Mouse (Mus musculus) liver, adult 2 months (tissue): ENCODE results near the gene Foxq1.

Experiments used
- CTCF ChIP-seq: fragments of 200-500 bp; IDR thresholded peaks from 2 replicates; pipeline ENCODE4 v1.5.1; 2011; ENCODE audit warnings: low read depth, low read length, control low read depth
- POLR2A ChIP-seq: fragments of 200-500 bp; IDR thresholded peaks from 2 replicates; pipeline ENCODE4 v1.6.1; 2011; ENCODE audit warnings: low read length, control low read depth; ENCODE audit not compliant: insufficient read depth; ENCODE audit errors: extremely low read depth

DNA sequence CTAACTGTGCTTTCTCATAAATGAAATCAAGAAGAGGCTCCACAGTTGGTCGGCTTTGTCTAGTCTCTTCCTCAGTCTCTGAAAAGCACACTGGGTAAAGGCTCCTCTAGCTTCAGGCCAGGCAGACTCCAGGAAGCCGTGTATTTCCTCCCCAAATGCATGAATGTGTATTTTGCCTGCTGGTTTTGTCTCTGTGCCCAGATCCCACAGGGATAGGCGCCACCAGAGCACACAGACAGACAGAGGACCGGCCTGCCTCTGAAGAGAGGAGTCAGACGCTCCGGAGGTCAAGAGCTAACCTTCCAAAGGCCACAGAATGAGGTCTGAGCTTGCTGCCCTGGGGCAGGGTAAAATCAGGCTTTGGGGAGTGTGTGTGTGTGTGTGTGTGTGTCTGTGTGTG, 21.6 kb downstream of the Foxq1 start:
- TF ChIP-seq CTCF, result no peak
- no peak for TF ChIP-seq POLR2A
